Mouse (Mus musculus) brain, embryonic 18.5 days (tissue): ENCODE measurements around the gene 9130213A22Rik.

ENCODE experiments used
- DNase-seq: peaks from one replicate; pipeline ENCODE4 v3.0.0-alpha.2; 2012; ENCODE audit warnings: low read depth, low spot score

Gene 9130213A22Rik

DNA sequence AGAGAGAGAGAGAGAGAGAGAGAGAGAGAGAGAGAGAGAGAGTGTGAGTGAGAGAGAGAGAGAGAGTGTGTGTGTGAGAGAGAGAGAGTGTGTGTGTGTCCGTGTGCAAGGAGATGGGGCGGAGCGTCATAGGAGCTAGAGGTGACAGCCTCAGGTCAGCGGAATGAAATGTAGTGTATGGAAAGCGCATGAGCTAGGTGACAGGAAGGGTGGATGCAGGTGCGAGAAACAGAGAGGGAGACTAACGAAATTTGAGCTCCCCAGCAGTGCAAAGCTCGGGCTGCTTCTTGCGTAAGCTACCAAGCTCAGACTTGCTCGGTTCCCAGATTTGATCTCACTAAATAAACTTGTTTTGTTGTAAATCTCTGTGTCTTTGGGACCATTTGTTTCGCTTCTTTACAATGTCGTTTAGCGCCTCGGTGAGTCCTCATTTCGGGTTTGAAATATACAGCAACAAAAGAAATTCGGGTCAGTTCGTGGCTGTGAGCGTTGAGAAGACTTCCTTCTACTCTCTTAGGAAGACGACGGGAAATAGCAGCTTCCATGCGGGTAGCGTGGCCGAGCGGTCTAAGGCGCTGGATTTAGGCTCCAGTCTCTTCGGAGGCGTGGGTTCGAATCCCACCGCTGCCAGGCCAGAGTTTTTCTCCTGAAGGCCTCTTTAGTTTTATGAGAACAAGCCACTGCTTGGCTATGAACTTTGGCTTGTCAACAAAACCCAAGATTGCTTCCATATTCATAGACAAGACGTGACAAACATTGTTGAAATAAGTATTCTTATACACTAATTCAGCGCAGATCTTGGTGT is 1.5 kb upstream of the 9130213A22Rik start:
- peak; percentile 82 for DNase-seq

DNA sequence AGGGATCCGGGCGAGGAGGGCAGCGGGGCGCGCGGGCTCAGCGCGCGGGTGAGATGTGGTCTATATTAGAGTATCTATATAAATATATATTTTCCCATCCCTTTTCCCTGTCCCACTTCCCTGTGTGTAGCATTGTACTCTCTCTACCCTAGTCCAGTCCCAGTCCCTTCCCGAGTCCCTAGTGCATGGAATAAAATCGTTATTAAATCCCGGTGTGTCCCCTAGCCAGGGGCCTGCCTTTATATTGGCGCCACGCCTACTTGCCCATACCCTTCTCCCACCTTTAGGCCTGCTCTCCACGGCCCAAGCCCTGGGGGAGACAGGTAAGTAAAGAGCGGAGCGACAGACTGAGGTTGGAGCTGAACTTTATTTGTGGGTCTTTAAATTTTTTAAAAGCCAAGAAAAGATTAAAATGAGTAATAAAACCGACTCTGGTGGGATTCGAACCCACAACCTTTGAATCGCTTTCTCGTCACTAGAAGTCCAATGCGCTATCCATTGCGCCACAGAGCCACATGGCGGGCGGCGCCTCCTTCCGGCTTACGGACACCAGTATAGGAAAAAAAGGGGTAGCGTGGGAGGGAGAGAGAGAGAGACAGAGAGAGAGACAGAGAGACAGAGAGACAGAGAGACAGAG is 785 bp upstream of the 9130213A22Rik start:
- peak; percentile 78 for DNase-seq

DNA sequence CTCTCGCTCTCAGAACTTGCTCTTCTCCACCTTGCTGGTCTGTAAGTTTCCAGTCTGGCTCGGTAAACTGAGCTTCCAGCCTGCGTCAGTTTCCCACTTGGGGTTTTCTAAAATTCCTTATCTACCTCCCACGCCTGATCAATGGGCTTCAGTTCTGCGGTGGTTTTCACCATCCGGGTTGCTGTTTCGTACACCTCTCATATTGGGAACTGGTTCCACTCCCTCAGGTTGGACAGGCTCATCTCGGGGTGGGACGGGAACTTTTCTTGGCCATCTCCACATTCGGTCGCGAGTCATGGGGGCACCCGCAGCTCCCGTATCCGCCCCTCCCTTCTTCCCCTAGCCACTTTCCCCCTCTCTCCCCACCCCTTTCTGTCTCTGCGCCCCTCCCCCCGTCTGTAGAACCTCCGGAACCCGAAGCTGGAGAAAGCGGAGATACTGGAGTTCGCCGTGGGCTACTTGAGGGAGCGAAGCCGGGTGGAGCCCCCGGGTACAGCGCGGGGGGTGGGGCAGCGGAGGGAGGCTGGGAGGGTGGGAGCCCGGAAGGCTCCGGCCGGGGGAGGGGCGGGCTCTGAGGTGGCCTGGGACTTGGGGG is 551 bp downstream of the 9130213A22Rik start:
- no peak for DNase-seq

DNA sequence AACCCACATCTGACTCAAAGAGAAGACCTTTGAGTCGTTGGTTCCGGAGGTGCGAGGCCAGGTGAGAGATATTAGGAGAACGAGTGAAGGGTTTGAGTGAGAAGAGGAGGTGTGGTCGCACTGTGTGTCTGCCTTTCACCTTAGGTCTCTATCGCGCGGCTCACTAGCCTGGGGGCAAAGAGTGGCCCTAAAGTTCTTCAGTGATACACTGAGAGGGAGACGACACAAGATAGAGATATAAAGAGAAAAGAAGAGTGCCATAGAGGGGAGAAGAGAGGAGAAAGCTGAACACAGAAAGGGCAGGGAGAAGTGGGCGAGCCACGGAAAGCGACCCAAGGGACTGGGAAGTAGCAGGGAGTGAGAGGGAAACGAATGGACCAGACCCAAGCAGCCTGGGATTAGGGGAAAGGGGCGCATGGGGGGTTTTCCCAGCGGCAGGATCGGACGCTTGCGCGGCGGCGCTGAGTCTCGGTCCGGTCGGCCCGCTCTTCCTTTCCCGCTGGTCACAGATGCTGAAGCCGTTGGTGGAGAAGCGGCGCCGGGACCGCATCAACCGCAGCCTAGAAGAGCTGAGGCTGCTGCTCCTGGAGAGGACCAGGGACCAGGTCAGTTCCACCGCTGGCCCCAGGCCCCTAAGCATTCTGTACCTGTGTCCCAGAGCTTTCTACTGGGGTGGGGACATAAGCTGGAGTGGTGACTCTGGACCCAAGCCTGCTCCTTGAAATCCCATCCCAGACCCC is 1.2 kb downstream of the 9130213A22Rik start:
- DNase-seq = no peak

DNA sequence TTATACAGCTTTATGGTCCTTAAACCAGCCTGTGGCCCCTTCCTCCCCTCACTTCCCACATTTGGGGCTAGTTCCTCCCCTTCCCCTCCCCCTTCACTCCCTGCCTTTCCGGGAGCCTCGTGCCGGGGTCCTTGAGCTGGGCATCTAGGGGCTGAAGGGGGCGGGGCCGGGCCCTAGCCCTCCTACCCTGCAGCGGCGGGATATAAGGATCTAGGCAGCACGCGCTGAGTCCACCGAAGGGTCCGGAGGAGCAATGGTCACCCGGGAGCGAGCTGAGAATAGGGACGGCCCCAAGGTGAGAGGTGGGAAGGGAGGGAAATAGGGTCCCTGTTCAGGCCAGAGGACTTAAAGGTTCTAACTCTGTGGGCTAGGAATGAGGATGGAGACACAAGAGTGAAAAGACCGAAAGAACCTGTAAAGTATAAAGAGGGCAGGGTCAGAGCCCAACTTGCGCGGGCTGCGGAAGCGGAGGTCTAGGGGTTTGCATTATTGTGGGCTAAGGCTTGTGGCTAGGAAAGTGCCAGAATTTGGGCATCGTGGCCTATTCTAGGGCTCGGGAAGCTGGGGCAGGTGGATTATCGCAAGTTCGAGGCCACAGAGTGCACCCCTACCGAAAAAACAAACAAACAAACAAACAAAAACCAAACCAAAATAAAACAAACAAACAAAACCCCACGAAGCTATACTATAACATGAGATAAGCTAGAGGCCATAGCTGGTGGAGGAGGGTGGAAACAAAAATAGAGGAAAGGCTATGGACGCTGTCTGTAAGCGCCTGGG is 2.0 kb downstream of the 9130213A22Rik start, which contains the start of gene Hes7:
TSS of gene Hes7 (plus strand) at position 184 of the 780 bp plus-strand sequence.
- DNase-seq = no peak

DNA sequence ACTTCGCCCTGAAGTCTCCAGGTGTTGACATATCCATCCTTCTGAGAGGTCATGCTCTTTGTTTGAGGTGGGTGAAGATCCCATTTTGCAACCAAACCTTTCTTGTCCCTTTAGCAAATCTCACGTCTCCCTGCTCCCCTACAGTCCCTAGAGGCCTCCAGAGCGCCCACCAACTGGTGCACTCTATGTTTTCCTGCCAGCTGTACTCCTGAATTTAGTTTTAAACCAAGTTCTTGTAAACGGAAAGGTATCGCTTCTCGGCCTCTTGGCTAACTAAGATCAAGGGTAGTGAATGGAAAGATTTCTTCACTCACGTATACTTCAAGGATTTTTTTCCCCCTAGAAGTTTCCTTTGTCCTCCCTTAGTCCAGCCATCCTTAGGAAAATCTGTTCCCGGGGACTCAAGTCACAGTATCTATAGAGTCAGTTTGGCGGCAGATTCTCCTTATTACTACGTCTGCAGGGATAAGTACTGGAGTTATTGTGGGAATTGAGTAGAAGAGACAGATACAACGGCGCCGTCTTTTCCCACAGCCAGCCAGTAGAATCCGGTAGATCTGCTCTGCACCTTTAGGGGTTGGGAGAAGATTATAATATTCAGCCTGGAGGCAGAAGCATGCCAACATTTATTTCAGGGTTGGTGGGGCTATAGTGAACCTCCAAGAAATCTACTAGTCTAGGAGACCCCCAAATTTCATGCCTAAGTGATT is 2.8 kb downstream of the 9130213A22Rik start:
- DNase-seq = no peak

DNA sequence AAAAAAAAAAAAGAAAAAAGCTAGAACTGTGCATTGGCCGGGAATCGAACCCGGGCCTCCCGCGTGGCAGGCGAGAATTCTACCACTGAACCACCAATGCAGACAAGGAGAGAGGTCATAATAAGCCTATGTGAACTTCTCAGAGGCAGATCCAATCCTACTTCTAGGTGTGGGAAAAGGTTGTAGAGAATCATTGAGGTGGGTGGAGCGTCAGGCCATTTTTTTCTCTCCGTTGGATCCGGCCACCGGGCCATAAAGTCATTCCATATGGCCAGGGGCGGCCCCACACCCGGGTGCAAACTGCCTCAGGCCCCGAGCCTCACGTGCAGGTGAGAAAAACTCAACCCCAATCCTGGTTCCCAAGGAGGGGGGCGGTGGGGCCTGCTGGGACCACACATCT is 3.6 kb downstream of the 9130213A22Rik start:
- no peak for DNase-seq

DNA sequence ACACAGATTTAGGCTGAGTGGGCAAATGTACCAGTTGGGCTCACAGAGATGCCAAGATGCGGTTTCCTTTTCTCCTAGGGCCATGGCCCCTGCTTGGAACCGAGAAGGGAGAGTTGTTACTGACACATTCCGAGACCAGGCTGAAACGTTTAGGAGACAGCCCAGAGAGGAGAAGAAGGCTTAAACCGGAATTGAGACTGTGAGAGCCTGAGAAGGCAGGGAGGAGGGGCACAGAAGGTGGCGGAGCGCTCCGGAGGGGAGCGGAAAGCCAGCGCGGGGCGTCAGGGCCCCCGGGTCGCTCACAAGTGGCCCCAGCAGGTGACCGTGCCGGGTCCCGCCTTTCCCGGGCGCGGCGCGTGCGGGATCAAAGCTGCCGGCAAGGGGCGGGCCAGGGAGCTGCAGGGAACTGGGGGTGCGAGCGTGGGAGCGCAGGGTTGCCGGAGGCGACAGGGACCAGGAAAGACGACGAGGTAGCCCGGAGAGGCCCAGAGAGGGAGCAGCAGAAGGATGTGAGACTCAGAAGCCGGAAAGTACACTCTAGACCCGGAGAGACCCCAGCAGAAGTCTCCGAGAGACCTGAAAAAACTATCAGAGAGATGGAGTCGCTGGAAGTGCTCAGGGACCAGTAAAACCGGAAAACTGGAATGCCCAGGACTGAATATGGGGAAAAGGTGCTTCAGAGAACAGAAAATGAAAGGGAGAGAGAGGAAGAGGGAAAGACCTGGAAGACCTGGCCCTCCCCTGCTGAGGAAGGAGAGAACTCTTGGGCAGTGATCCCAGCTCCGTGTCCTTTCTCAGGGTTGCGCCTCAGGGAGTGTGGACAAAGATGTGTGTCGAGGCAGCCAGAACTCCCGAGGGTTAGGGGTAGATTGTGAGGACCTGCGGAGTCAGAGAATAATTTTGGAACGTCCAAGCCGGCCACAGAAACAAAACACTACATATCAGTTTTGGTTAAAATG is 4.4 kb downstream of the 9130213A22Rik start:
- no peak for DNase-seq

DNA sequence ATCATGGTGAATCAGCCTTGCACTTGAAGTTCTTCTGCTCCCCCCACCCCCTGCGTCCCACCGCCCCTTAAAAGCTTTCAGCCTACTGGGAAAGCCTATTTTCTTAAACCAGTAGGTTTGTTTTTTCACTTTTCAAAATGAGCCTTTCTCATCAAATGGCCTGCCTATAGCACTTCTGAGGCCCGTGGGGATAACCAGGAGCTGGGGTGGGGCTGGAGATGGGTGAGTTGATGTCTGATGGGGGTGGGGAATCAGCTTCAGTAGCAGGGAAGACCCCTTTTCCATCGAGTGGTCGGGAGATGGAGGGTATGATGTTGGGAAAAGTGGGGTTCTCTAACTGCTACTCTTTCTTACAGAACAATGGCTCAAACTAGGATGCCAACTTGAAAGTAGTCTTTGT is 5.5 kb downstream of the 9130213A22Rik start:
- DNase-seq = no peak

DNA sequence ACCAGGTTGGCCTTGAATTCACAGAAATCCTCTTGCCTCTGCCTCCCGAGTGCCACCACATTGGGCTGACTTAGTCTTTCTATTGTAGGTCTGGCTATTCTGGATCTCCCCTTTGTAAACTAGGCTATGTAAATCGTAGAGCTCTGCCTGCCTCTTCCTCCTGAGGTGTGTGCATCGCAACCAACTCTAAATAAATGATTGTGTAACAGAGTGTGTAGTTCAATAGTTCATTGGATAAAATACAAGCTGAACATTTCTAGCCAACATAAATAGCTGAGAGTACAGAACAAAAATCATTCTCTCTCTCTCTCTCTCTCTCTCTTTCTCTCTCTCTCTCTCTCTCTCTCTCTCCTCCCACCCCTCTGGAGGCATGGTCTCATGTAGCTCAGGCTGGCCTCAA is 7.8 kb downstream of the 9130213A22Rik start:
- no peak for DNase-seq

DNA sequence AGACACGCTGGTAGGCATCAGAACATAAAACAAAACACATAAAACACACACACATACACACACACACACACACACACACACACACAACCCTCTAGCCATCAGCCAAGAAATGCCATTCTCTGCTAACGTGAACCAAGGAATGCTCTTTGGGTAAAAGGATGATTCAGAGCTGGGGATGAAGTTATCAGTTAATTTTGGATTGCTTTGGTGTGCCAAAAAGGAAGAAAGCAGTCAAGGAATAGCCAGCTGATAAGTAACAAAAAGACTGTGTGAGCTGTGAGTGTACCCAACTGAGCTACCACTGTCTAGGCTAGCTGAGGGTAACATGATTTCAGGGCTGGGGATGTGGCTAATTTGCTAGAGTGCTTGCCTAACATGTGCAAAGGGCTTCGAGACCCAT is 8.4 kb downstream of the 9130213A22Rik start:
- no peak for DNase-seq

DNA sequence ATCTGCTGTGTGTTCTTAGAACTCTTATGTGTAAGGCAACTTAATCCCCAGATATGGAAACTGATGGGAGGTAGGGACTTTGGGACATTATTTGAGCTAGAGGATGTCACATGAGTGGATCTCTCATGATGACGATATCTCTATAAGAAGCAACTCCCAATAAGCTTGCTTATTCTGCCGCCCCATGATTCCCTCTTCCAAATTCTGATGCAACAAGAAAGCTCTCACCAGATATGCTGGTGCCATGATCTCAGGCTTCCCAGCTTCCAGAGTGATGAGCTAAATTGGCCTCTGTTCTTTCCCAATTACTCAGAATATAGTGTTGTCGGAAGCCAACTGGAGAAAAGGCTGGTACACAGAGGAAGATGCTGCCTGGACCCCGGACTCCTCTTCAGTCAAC is 10.5 kb downstream of the 9130213A22Rik start:
- no peak for DNase-seq

DNA sequence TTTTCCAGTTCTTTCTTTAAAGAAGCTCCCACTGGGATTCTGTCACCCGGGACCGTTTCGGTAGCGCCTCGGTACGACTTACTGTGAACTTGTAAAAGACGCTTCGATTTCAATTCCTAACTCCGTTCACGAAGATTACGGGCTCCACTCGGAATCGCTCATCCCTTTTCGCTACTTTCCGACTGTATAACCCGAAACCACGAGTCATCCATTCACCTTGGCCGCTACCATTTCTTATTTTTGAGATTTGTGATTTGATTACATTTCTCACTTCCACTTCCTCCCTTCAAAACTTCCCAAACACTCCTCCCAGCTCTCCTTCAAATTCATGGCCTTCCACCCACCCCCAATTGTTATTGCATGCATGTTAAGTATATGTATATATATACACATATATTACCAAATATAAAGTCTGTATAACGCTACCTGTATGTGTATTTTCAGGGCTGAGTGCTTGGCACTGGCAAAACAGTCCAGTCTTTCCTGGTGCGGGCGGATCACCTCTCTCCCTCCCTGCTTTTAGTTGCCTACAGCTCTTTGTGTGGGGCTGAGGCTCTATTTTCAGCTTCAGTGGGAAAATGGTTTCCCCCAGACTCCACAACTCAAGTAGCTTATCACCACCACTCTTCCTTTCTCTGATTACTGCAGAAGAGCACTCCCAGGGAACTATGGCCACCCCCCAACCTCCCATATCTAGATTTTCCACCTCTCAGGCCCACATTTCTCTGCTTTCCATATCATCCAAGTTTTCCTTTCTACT is 11.2 kb downstream of the 9130213A22Rik start:
- DNase-seq = no peak

DNA sequence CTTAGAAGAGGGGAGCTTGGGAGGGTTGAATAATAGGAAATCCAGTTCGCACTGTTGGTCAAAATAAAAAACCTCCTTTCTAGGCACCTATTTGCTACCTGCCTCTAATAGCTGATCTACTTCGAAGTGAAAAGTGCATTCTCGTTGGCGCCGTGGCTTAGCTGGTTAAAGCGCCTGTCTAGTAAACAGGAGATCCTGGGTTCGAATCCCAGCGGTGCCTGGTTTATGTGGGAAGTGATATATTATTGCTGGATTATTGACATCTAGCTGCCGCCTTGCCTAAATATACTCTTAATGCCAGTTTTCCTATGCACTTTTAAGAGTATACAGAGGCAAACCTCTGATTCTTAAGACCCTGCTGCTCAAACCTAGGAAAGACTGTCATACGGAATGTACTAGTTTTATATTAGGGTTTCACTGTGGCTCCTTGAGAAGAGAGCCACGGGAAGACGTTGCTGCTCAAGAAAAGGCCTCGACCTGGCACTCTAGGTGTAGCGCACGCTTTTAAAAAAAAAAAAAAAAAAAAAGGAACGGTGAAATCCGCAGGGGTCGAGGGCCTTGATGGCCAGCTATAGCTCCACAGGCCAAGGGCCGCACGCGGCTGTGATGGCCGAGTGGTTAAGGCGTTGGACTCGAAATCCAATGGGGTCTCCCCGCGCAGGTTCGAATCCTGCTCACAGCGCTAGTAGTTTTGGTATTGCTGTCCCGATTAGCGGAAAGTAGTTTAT is 11.9 kb downstream of the 9130213A22Rik start:
- DNase-seq = no peak

DNA sequence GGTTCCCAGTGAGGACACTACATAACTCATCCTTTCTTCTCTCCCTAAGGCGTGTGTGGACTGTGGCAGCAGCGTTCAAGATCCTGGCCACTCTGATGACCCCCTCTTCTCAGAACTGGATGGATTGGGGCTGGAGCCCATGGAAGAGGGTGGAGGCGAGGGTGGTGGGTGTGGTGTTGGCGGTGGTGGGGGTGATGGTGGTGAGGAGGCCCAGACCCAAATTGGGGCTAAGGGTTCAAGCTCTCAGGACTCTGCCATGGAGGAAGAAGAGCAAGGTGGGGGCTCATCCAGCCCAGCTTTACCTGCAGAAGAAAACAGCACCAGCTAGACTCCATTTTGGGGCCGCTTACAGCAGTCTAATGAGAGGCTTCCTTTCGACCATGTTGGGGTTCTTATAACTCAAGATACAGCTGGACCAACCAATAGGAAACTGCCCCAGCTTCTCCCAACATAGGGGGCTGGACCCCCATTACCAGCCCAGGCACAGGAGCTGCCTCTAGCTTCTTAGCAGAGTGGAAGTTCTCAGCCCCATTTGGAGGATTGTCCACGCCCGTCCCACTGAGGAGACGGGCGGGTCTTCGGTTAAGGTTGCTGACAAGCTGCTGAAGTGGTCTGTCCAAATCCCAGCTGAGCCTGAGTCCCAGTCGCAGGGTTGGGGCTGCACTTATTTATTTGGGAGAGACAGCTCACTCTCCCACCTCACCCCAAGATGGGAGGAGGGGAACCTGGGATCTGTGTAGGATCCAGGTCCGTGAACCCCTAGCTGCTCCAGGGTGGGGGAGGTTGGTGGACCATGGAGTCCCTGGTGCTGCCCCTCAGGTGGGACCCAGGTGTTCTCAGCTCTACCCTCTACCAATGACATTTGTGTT is 13.1 kb downstream of the 9130213A22Rik start:
- DNase-seq = no peak

DNA sequence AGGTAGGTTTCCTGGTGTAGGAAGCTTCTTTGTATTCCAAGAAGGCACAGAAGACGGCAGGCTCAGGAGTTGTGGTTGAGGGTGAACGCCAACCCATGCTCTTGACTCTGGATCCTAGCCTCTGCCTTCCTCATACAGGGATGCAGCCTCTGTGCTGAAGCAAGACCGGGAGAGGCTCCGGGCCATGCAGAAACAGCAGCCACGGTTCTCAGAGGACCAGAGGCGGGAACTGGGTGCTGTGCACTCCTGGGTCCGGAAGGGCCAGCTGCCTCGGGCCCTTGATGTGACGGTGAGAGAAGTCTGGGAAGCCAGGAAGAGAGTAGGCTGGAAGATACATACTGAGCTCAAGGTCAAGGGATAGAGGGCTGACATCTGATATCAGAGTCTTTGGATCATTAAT is 14.2 kb downstream of the 9130213A22Rik start:
- no peak for DNase-seq

DNA sequence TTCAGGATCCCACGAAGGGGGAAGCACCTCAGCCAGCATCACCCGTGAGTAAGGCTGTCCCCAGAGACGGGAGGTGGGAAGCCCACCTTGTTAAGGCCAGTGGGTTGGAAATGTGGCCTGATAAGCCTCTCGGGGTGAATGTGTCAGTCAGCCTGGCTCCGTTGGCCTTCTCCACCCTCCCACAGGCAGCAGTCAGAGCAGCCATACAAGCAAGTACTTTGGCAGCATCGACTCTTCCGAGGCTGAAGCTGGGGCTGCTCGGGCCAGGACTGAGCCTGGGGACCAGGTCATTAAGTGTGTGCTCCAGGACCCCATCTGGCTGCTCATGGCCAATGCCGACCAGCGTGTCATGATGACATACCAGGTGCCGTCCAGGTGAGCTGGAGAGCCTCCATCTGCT is 14.7 kb downstream of the 9130213A22Rik start:
- DNase-seq = no peak
